Mouse (Mus musculus): ENCODE results near the gene Agap1.

DNA sequence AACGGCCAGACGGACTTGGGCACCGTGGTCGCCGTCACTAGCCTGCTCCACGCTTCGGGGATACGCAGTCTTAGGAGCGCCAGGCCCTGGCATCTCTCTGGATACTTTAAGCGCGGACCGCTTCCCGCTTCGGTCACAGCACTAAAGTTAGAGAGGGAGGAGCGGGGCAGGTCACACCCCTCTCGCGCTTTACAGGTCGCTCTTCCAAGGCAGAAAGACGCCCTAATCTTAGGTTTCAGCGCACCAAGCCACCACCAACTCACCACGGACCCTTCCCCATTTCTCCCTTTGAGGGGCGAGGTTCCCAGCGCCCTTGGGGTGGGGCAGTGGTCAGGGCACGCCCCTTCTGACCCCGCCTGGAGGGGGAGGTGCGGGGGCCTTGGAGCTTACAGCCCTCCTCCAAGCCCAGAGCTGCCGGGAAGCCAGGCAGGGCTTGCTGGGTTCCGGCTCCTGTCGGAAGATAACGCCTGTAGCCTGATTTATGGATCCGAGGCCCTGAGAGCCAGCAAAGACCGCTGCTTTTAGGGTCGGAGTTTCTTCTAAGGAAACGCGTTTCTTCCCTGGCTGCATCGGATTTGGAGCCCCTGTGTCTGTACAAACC is 472.6 kb downstream of the Agap1 start:
- TF ChIP-seq CTCF (IDR thresholded peaks at IDR 0.05; ENCODE audit: insufficient read depth, low read depth, low read length) = no peak
- TF ChIP-seq POLR2A (IDR thresholded peaks at IDR 0.05; ENCODE audit: insufficient read depth, low read depth, low read length) = no peak
